Mouse (Mus musculus) stomach, postnatal 0 days (tissue): Measurements from ENCODE around the gene Cdk19.

Source experiments
- CTCF ChIP-seq: IDR thresholded peaks from 2 replicates; pipeline ENCODE4 v1.5.1; 2016; ENCODE audit warnings: antibody characterized with exemption, low read depth, mild to moderate bottlenecking, moderate library complexity
- EP300 ChIP-seq: optimal IDR thresholded peaks from 2 replicates; pipeline ENCODE3; 2016; ENCODE audit warnings: antibody characterized with exemption

DNA sequence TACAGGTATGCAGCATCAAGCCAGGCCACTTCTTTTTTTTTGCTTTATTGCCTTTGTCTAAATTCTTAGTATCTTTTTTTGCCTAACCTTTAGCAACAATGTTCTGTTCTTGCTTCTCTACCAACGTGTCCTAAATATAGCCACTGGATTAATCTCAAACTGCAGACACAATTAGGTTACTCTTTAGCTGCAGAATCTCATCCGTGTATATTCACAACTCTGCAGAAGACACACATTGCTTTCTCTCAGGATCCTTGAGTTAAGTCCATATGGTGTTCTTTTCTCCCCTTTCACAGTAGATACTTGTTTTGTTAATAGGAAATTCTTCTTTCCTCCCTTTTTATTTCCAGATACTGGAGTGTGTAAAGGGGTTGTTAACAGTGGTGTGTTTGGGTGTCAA is 70.0 kb downstream of the Cdk19 start:
- no peak for TF ChIP-seq CTCF
- no peak for TF ChIP-seq EP300
